Comparison of ENCODE assay signal across 24 mouse cellular contexts in the genomic region with DNA sequence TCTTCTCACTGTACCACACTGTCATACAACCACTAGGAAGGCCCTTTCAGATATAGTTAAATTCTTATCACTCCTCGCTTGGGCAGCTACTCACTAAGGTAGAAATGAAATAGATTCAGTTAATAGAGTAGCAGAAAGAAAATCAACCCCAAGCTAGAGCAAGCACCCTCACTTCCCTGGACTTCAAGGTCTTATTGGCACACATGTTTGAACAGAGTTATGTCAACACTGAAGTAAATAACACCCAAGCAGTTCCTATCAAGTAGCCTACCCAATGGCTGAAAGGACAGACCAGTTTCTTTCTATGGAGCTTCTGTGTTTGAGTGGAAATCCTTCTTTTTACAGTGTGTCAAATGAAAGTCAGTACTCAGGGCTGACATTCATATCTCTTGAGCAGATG.
"Had no signal": no experiment of that assay in that cellular context is flagged by ENCODE, and none has a peak within 500 bp of the region (broad histone marks: within the 10 kb centered on the region; RNA-seq: fewer than 3 reads in every experiment).

No protein-coding gene starts in this region.

- H3K36me3 ChIP-seq: heart, embryonic 13.5 days; heart, embryonic 15.5 days; hindbrain, embryonic 13.5 days; hindbrain, embryonic 15.5 days; kidney, embryonic 15.5 days; limb, embryonic 13.5 days had no signal

- H3K9ac ChIP-seq: heart, embryonic 13.5 days; heart, embryonic 15.5 days; hindbrain, embryonic 13.5 days; hindbrain, embryonic 15.5 days; kidney, embryonic 15.5 days; limb, embryonic 13.5 days had no signal

- H3K27me3 ChIP-seq: heart, embryonic 13.5 days; heart, embryonic 15.5 days; hindbrain, embryonic 13.5 days; hindbrain, embryonic 15.5 days; kidney, embryonic 15.5 days had no signal

- H3K4me3 ChIP-seq: heart, adult 2 months; heart, embryonic 13.5 days; heart, embryonic 15.5 days; hindbrain, embryonic 13.5 days; hindbrain, embryonic 15.5 days; kidney, embryonic 15.5 days; limb, embryonic 13.5 days had no signal

- ATAC-seq: hindbrain, postnatal 0 days; intestine, embryonic 16.5 days had no signal

- H3K4me2 ChIP-seq: heart, embryonic 11.5 days; heart, embryonic 13.5 days; heart, embryonic 15.5 days; hindbrain, embryonic 13.5 days; hindbrain, embryonic 15.5 days; kidney, embryonic 15.5 days; limb, embryonic 13.5 days had no signal

- H3K27ac ChIP-seq: heart, adult 2 months; heart, embryonic 13.5 days; heart, embryonic 15.5 days; hindbrain, embryonic 13.5 days; hindbrain, embryonic 15.5 days; hindbrain, postnatal 0 days; kidney, embryonic 15.5 days; kidney, postnatal 0 days; limb, embryonic 13.5 days had no signal

- DNase-seq: gastrocnemius, postnatal 14 days; gastrocnemius, postnatal 36 days; heart, adult 11 months; heart, adult 2 months; heart, postnatal 14 days; heart, postnatal 36 days; kidney, adult 11 months; kidney, adult 2 months; kidney, adult 9 months; kidney, postnatal 14 days; kidney, postnatal 36 days; layer of hippocampus, adult 9-11 months; layer of hippocampus, postnatal 36 days; left cerebral cortex, postnatal 4 days had no signal

- H3K9me3 ChIP-seq: heart, embryonic 13.5 days; heart, embryonic 15.5 days; hindbrain, embryonic 13.5 days; hindbrain, embryonic 15.5 days; kidney, embryonic 15.5 days; limb, embryonic 13.5 days had no signal

- H3K4me1 ChIP-seq: hindbrain, embryonic 13.5 days; hindbrain, embryonic 15.5 days had no signal
